Mouse (Mus musculus) bone marrow macrophage, adult 2 months (primary cell): ENCODE data around the gene Nipa2.

ENCODE experiments used
- CTCF ChIP-seq: IDR thresholded peaks from 2 replicates; pipeline ENCODE4 v1.5.1; 2012; ENCODE audit warnings: low read depth, mild to moderate bottlenecking, low read length, moderate library complexity
- POLR2A ChIP-seq: IDR thresholded peaks from 2 replicates; pipeline ENCODE4 v1.6.1; 2012; ENCODE audit warnings: mild to moderate bottlenecking, low read depth, low read length, borderline replicate concordance

- TF ChIP-seq CTCF (no peak), POLR2A (no peak)
These were observed 35.0 kb downstream of the Nipa2 start for GRCm38 (mm10) chr7:55927262-55927661.
